Mouse (Mus musculus): Measurements from ENCODE around the gene Zfp354b.

Gene Zfp354b

GRCm38 (mm10) chr11:50883756-50884155 is 47.7 kb downstream of the Zfp354b start:
- no peak for DNase-seq

DNA sequence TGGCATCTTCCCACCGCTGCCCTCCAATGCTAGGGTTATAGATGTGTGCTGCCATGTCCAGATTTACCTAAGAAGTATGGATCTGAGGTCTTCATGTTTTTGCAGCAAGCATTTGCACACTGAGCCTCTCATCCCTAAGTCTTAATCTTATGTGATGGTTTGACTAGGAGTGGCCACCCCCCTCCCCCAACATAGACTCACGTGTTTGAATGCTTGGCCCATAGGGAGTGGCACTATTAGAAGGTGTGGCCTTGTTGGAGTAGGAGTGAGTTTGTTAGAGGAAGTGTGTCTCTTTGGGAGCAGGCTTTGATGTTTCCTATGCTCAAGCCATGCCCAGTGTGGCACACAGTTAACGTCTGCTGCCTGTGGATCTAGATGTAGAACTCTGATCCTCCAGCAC is 52.8 kb downstream of the Zfp354b start:
- DNase-seq, result no peak

Measured in cerebellum, adult 11 months (tissue).